24 mouse cellular contexts compared by ENCODE assay signal in the genomic region with DNA sequence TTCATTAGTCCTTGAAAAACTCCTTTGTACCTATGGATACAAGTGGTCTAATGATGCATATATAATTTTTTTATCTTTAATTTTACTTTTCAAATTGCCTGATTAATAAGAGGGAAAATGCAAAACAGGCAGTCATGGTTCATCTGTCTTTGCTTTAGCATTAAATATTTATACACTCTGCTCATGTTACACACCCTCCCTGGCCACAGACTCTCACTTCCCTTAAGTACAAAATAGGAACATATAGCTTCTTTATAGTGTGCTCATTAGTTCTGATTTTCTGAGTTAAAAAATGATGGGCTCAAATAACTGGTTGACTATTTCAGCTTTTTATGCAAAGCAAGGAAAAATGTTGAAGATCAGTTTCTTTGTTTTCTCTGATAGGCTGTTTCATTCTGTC.
"Had no signal": no experiment of that assay in that cellular context is flagged by ENCODE, and none has a peak within 500 bp of the region (broad histone marks: within the 10 kb centered on the region; RNA-seq: fewer than 3 reads in every experiment).

No protein-coding gene starts in this region.

- DNase-seq: gastrocnemius, postnatal 14 days; gastrocnemius, postnatal 36 days; heart, adult 18-20 months; heart, postnatal 10 days; heart, postnatal 4 days; kidney, adult 11 months; kidney, adult 2 months; kidney, adult 9 months; kidney, postnatal 14 days; kidney, postnatal 36 days; layer of hippocampus, adult 9-11 months; layer of hippocampus, postnatal 36 days; left cerebral cortex, postnatal 4 days had no signal

- H3K4me3 ChIP-seq: heart, embryonic 10.5 days; heart, embryonic 12.5 days; hindbrain, embryonic 10.5 days; hindbrain, embryonic 12.5 days; hindbrain, embryonic 15.5 days; kidney, embryonic 15.5 days; limb, embryonic 13.5 days; limb, embryonic 15.5 days had no signal

- H3K4me2 ChIP-seq: heart, embryonic 12.5 days; hindbrain, embryonic 12.5 days; hindbrain, embryonic 15.5 days; kidney, embryonic 15.5 days; limb, embryonic 13.5 days; limb, embryonic 15.5 days had no signal

- H3K9ac ChIP-seq: heart, embryonic 12.5 days; hindbrain, embryonic 12.5 days; hindbrain, embryonic 15.5 days; kidney, embryonic 15.5 days; limb, embryonic 13.5 days; limb, embryonic 15.5 days had no signal

- H3K9me3 ChIP-seq: heart, embryonic 10.5 days; hindbrain, embryonic 10.5 days; hindbrain, embryonic 12.5 days; hindbrain, embryonic 15.5 days; kidney, embryonic 15.5 days; limb, embryonic 15.5 days had no signal

- H3K4me1 ChIP-seq: heart, embryonic 10.5 days; heart, embryonic 12.5 days; hindbrain, embryonic 10.5 days; hindbrain, embryonic 12.5 days; hindbrain, embryonic 15.5 days; kidney, embryonic 15.5 days; limb, embryonic 13.5 days; limb, embryonic 15.5 days had no signal

- H3K36me3 ChIP-seq: heart, embryonic 10.5 days; heart, embryonic 12.5 days; hindbrain, embryonic 10.5 days; hindbrain, embryonic 12.5 days; hindbrain, embryonic 15.5 days; kidney, embryonic 15.5 days; limb, embryonic 13.5 days; limb, embryonic 15.5 days had no signal

- H3K27ac ChIP-seq: heart, embryonic 10.5 days; hindbrain, embryonic 10.5 days; hindbrain, embryonic 12.5 days; hindbrain, embryonic 15.5 days; hindbrain, postnatal 0 days; kidney, embryonic 15.5 days; kidney, postnatal 0 days; limb, embryonic 13.5 days; limb, embryonic 15.5 days had no signal

- H3K27me3 ChIP-seq: heart, embryonic 12.5 days; hindbrain, embryonic 12.5 days; hindbrain, embryonic 15.5 days; kidney, embryonic 15.5 days; limb, embryonic 13.5 days; limb, embryonic 15.5 days had no signal

- ATAC-seq: hindbrain, postnatal 0 days; intestine, embryonic 16.5 days had no signal
